Mouse (Mus musculus) retina, postnatal 7 days (tissue): ENCODE measurements at regions not wholly inside any gene's neighbourhood (a gene's known extent, or its start where the extent isn't known, plus 50 kb on each side); places are given as distances from the start of the nearest gene placed in this dataset.

Source experiments
- DNase-seq: peaks from one replicate; pipeline ENCODE4 v3.0.0-alpha.2; 2012; ENCODE audit warnings: low read depth, low spot score

GRCm38 (mm10) chr13:28757846-28758522, 195.5 kb downstream of the Sox4 start:
- no peak for DNase-seq

GRCm38 (mm10) chr13:28756915-28757765, 196.4 kb downstream of the Sox4 start:
- DNase-seq, result no peak

- DNase-seq, result no peak
Measured at GRCm38 (mm10) chr13:28754207-28754606, 199.3 kb downstream of the Sox4 start.

- no peak for DNase-seq
Measured at GRCm38 (mm10) chr13:28750949-28751692, 202.4 kb downstream of the Sox4 start.

- no peak for DNase-seq
Measured at GRCm38 (mm10) chr13:28740158-28740670, 213.3 kb downstream of the Sox4 start.

- DNase-seq, result no peak
Measured at GRCm38 (mm10) chr13:28738160-28739100, 215.1 kb downstream of the Sox4 start.

- no peak for DNase-seq
Measured at GRCm38 (mm10) chr13:28732475-28732874, 221.0 kb downstream of the Sox4 start.

GRCm38 (mm10) chr13:28732036-28732435, 221.5 kb downstream of the Sox4 start:
- DNase-seq, result no peak

- no peak for DNase-seq
Measured at GRCm38 (mm10) chr13:28730059-28730580, 223.4 kb downstream of the Sox4 start.

GRCm38 (mm10) chr13:28728768-28729167, 224.7 kb downstream of the Sox4 start:
- DNase-seq, result no peak

- DNase-seq, result no peak
Measured at GRCm38 (mm10) chr13:28724300-28724699, 229.2 kb downstream of the Sox4 start.

GRCm38 (mm10) chr13:28722074-28722473, 231.4 kb downstream of the Sox4 start:
- DNase-seq, result no peak

- DNase-seq, result no peak
Measured at GRCm38 (mm10) chr13:28721548-28721981, 231.9 kb downstream of the Sox4 start.

GRCm38 (mm10) chr13:28720639-28721239, 232.8 kb downstream of the Sox4 start:
- DNase-seq, result no peak

GRCm38 (mm10) chr13:28720169-28720568, 233.3 kb downstream of the Sox4 start:
- DNase-seq, result no peak

- DNase-seq, result no peak
Measured at GRCm38 (mm10) chr13:28718868-28719265, 234.6 kb downstream of the Sox4 start.

- DNase-seq, result no peak
Measured at GRCm38 (mm10) chr13:28718169-28718867, 235.2 kb downstream of the Sox4 start.

GRCm38 (mm10) chr13:28717404-28717803, 236.1 kb downstream of the Sox4 start:
- no peak for DNase-seq

- DNase-seq, result no peak
Measured at GRCm38 (mm10) chr13:28709966-28710365, 243.5 kb downstream of the Sox4 start.

- DNase-seq, result no peak
Measured at GRCm38 (mm10) chr13:28701309-28701708, 252.2 kb downstream of the Sox4 start.
